15 mouse cellular contexts compared by ENCODE assay signal in genomic region chr5:130820021-130820648, GRCm38 (mm10).
DNase-seq lines count a peak whose midpoint lies in the region; ATAC-seq and TF ChIP-seq lines count a peak whose summit lies in the region.
"Had no signal": no experiment of that assay in that cellular context is flagged by ENCODE, and none has a peak within 500 bp of the region (broad histone marks: within the 10 kb centered on the region; RNA-seq: fewer than 3 reads in every experiment).

No protein-coding gene starts in this region.

- H3K9ac ChIP-seq in kidney, postnatal 0 days (ENCODE audit: low read depth, low read length): no peak overlapping the region
- no peak overlapping the region for H3K9ac ChIP-seq in forebrain, embryonic 12.5 days
- H3K9ac ChIP-seq: hindbrain, embryonic 12.5 days; liver, embryonic 13.5 days; stomach, embryonic 15.5 days had no signal

- peak; percentile 14 to 73 for DNase-seq in adrenal gland, adult (ENCODE audit: inconsistent age in 2 of 2, low spot score in 1 of 2)
- DNase-seq in adrenal gland, postnatal 25 days: no peak
- peak; percentile 13 for DNase-seq in kidney, postnatal 0 days (ENCODE audit: low spot score)
- DNase-seq in kidney, adult 8-10 months: no peak
- DNase-seq in Muller cell, postnatal 12 days (ENCODE audit: inconsistent ontology term): peak; percentile 88
- peak; percentile 4 for DNase-seq in heart, postnatal 36 days
- DNase-seq in embryonic facial prominence, embryonic 10.5 days (ENCODE audit: low spot score): no peak
- DNase-seq: cerebellum, postnatal 36 days; liver, embryonic 13.5 days; thymus, postnatal 25 days had no signal

- intact Hi-C loops in heart, postnatal 36 days (cut with DNase I): no loop called here

- H3K4me1 ChIP-seq in kidney, postnatal 0 days (replicated peaks; ENCODE audit: insufficient read depth, low read length): no peaks in the 10 kb centered on the region
- H3K4me1 ChIP-seq in embryonic facial prominence, embryonic 10.5 days: no peaks in the 10 kb centered on the region
- no peaks in the 10 kb centered on the region for H3K4me1 ChIP-seq in forebrain, embryonic 12.5 days
- H3K4me1 ChIP-seq: hindbrain, embryonic 12.5 days; limb, embryonic 10.5 days; liver, embryonic 13.5 days; megakaryocyte, embryonic 14.5 days; stomach, embryonic 15.5 days had no signal

- no peak overlapping the region for H3K4me3 ChIP-seq in kidney, postnatal 0 days (replicated peaks; ENCODE audit: low read depth, low read length)
- no peak overlapping the region for H3K4me3 ChIP-seq in embryonic facial prominence, embryonic 10.5 days
- H3K4me3 ChIP-seq in forebrain, embryonic 12.5 days (replicated peaks): no peak overlapping the region
- H3K4me3 ChIP-seq: hindbrain, embryonic 12.5 days; limb, embryonic 10.5 days; liver, embryonic 13.5 days; megakaryocyte, embryonic 14.5 days; stomach, embryonic 15.5 days had no signal

- no peak overlapping the region for H3K4me2 ChIP-seq in kidney, postnatal 0 days (ENCODE audit: low read length)
- H3K4me2 ChIP-seq in forebrain, embryonic 12.5 days: no peak overlapping the region
- H3K4me2 ChIP-seq: hindbrain, embryonic 12.5 days; liver, embryonic 13.5 days; stomach, embryonic 15.5 days had no signal

- peak; percentile 18; the same call in 1 of the 2 replicates for TF ChIP-seq CTCF in kidney, postnatal 0 days (IDR thresholded peaks at IDR 0.05; ENCODE audit: low read depth)

- no peaks in the 10 kb centered on the region for H3K27me3 ChIP-seq in kidney, postnatal 0 days (ENCODE audit: insufficient read depth, low read length)
- no peaks in the 10 kb centered on the region for H3K27me3 ChIP-seq in embryonic facial prominence, embryonic 10.5 days (replicated peaks; ENCODE audit: low read depth, poor library complexity, severe bottlenecking)
- no peaks in the 10 kb centered on the region for H3K27me3 ChIP-seq in forebrain, embryonic 12.5 days
- H3K27me3 ChIP-seq: hindbrain, embryonic 12.5 days; liver, embryonic 13.5 days; megakaryocyte, embryonic 14.5 days; stomach, embryonic 15.5 days had no signal

- no peaks in the 10 kb centered on the region for H3K36me3 ChIP-seq in kidney, postnatal 0 days (ENCODE audit: insufficient read depth, low read length)
- no peaks in the 10 kb centered on the region for H3K36me3 ChIP-seq in embryonic facial prominence, embryonic 10.5 days (replicated peaks)
- H3K36me3 ChIP-seq in forebrain, embryonic 12.5 days (replicated peaks): no peaks in the 10 kb centered on the region
- H3K36me3 ChIP-seq: hindbrain, embryonic 12.5 days; limb, embryonic 10.5 days; liver, embryonic 13.5 days; stomach, embryonic 15.5 days had no signal

- ATAC-seq in kidney, postnatal 0 days (replicated peaks; ENCODE audit: low FRiP score, low read depth): no peak
- ATAC-seq in forebrain, embryonic 12.5 days (ENCODE audit: low FRiP score): no peak

- no peaks in the 10 kb centered on the region for H3K9me3 ChIP-seq in kidney, postnatal 0 days (replicated peaks; ENCODE audit: low read length)
- H3K9me3 ChIP-seq in embryonic facial prominence, embryonic 10.5 days: no peaks in the 10 kb centered on the region
- no peaks in the 10 kb centered on the region for H3K9me3 ChIP-seq in forebrain, embryonic 12.5 days
- H3K9me3 ChIP-seq: hindbrain, embryonic 12.5 days; limb, embryonic 10.5 days; liver, embryonic 13.5 days; stomach, embryonic 15.5 days had no signal

- H3K27ac ChIP-seq in kidney, postnatal 0 days: no peak overlapping the region
- no peak overlapping the region for H3K27ac ChIP-seq in embryonic facial prominence, embryonic 10.5 days (replicated peaks)
- H3K27ac ChIP-seq in forebrain, embryonic 12.5 days: no peak overlapping the region
- H3K27ac ChIP-seq: hindbrain, embryonic 12.5 days; limb, embryonic 10.5 days; liver, embryonic 13.5 days; stomach, embryonic 15.5 days had no signal

- 65% methylated on average over 4 of the region's 4 CpGs for WGBS in kidney, postnatal 0 days
- WGBS in embryonic facial prominence, embryonic 10.5 days: 83% methylated on average over 4 of the region's 4 CpGs
- 83% methylated on average over 4 of the region's 4 CpGs for WGBS in forebrain, embryonic 12.5 days

Comparison
In these comparisons a context has a peak if more than half of its experiments do, and no peak if none do; other contexts are left out.
1. DNase-seq: peak in adrenal gland, adult (2 of 2), kidney, postnatal 0 days (single experiment), Muller cell, postnatal 12 days (single experiment) and heart, postnatal 36 days (2 of 2); none in adrenal gland, postnatal 25 days (single experiment), kidney, adult 8-10 months (0 of 2) and embryonic facial prominence, embryonic 10.5 days (single experiment).